Comparison of ENCODE assay signal across 19 mouse cellular contexts in genomic region chr7:128284047-128284446, GRCm38 (mm10). TPM values are rescaled to one million over a fixed set of nuclear protein-coding genes. Genes with fewer than 3 reads are reported as not detected.
DNase-seq lines count a peak whose midpoint lies in the region; ATAC-seq and TF ChIP-seq lines count a peak whose summit lies in the region.
"Had no signal": no experiment of that assay in that cellular context is flagged by ENCODE, and none has a peak within 500 bp of the region (broad histone marks: within the 10 kb centered on the region; RNA-seq: fewer than 3 reads in every experiment).

No protein-coding gene starts in this region.

- 51% methylated on average over 5 of the region's 5 CpGs for WGBS in forebrain, embryonic 11.5 days
- 38% methylated on average over 5 of the region's 5 CpGs for WGBS in forebrain, embryonic 16.5 days
- 47% methylated on average over 5 of the region's 5 CpGs for WGBS in lung, embryonic 14.5 days
- WGBS in limb, embryonic 12.5 days, result 49% methylated on average over 5 of the region's 5 CpGs

- no peaks in the 10 kb centered on the region for H3K36me3 ChIP-seq in forebrain, embryonic 11.5 days (ENCODE audit: control insufficient read depth, insufficient read depth, low read length)
- H3K36me3 ChIP-seq in forebrain, embryonic 16.5 days (ENCODE audit: control insufficient read depth, insufficient read depth), result no peaks in the 10 kb centered on the region
- H3K36me3 ChIP-seq in lung, embryonic 14.5 days (ENCODE audit: insufficient read depth), result peaks cover 51% of the 10 kb centered on the region
- H3K36me3 ChIP-seq in limb, embryonic 12.5 days, result peaks cover 52% of the 10 kb centered on the region

- H3K9ac ChIP-seq in forebrain, embryonic 11.5 days (ENCODE audit: low read length), result no peak overlapping the region
- H3K9ac ChIP-seq in forebrain, embryonic 16.5 days (replicated peaks; ENCODE audit: low read depth, low read length), result no peak overlapping the region
- H3K9ac ChIP-seq in lung, embryonic 14.5 days, result no peak overlapping the region
- H3K9ac ChIP-seq in limb, embryonic 12.5 days (replicated peaks), result no peak overlapping the region
- H3K9ac ChIP-seq: embryonic facial prominence, embryonic 12.5 days; forebrain, embryonic 12.5 days; liver, embryonic 14.5 days had no signal

- no peak overlapping the region for H3K4me2 ChIP-seq in forebrain, embryonic 11.5 days (ENCODE audit: low read depth, low read length, severe bottlenecking)
- no peak overlapping the region for H3K4me2 ChIP-seq in forebrain, embryonic 16.5 days (ENCODE audit: low read length)
- no peak overlapping the region for H3K4me2 ChIP-seq in lung, embryonic 14.5 days
- no peak overlapping the region for H3K4me2 ChIP-seq in limb, embryonic 12.5 days
- H3K4me2 ChIP-seq: embryonic facial prominence, embryonic 12.5 days; forebrain, embryonic 12.5 days had no signal

- no peak for TF ChIP-seq CTCF in lung, embryonic 14.5 days (IDR thresholded peaks at IDR 0.05; ENCODE audit: low read depth)
- no peak for TF ChIP-seq CTCF in left cerebral cortex, adult 2 months (IDR thresholded peaks at IDR 0.05)

- H3K4me3 ChIP-seq in forebrain, embryonic 11.5 days (ENCODE audit: low read depth, low read length), result no peak overlapping the region
- no peak overlapping the region for H3K4me3 ChIP-seq in forebrain, embryonic 16.5 days (replicated peaks; ENCODE audit: low read length)
- no peak overlapping the region for H3K4me3 ChIP-seq in lung, embryonic 14.5 days (ENCODE audit: low read depth, low read length)
- H3K4me3 ChIP-seq in limb, embryonic 12.5 days (replicated peaks), result no peak overlapping the region
- no peak overlapping the region for H3K4me3 ChIP-seq in left cerebral cortex, adult 2 months
- H3K4me3 ChIP-seq: embryonic facial prominence, embryonic 12.5 days; forebrain, embryonic 12.5 days; gastrocnemius, adult 2 months had no signal

- H3K9me3 ChIP-seq in forebrain, embryonic 11.5 days (ENCODE audit: control insufficient read depth, low read length), result no peaks in the 10 kb centered on the region
- no peaks in the 10 kb centered on the region for H3K9me3 ChIP-seq in forebrain, embryonic 16.5 days (ENCODE audit: control insufficient read depth, low read length)
- no peaks in the 10 kb centered on the region for H3K9me3 ChIP-seq in lung, embryonic 14.5 days (ENCODE audit: low read depth, low read length)
- H3K9me3 ChIP-seq in limb, embryonic 12.5 days, result no peaks in the 10 kb centered on the region
- H3K9me3 ChIP-seq: embryonic facial prominence, embryonic 12.5 days; forebrain, embryonic 12.5 days had no signal

- no peak overlapping the region for H3K27ac ChIP-seq in forebrain, embryonic 11.5 days (ENCODE audit: low read depth, low read length)
- H3K27ac ChIP-seq in forebrain, embryonic 16.5 days (ENCODE audit: low read length), result no peak overlapping the region
- no peak overlapping the region; the same call in 1 of the 2 replicates for H3K27ac ChIP-seq in lung, embryonic 14.5 days (ENCODE audit: low read depth)
- peak overlapping the region; percentile 31; the same call in 1 of the 2 replicates for H3K27ac ChIP-seq in limb, embryonic 12.5 days
- no peak overlapping the region for H3K27ac ChIP-seq in left cerebral cortex, adult 2 months
- H3K27ac ChIP-seq: embryonic facial prominence, embryonic 12.5 days; forebrain, embryonic 12.5 days; gastrocnemius, adult 2 months; liver, embryonic 14.5 days had no signal

- intact Hi-C loops in left cerebral cortex, adult 2 months (cut with DNase I), result no loop called here

- H3K27me3 ChIP-seq in forebrain, embryonic 11.5 days (ENCODE audit: control insufficient read depth, insufficient read depth, low read length), result 0 out of 2 replicates have a peak, but pooled peaks cover 2% of the 10 kb centered on the region
- no peaks in the 10 kb centered on the region for H3K27me3 ChIP-seq in forebrain, embryonic 16.5 days (replicated peaks; ENCODE audit: control insufficient read depth, insufficient read depth, low read length)
- H3K27me3 ChIP-seq in lung, embryonic 14.5 days (ENCODE audit: insufficient read depth, low read length), result no peaks in the 10 kb centered on the region
- H3K27me3 ChIP-seq in limb, embryonic 12.5 days, result no peaks in the 10 kb centered on the region
- H3K27me3 ChIP-seq: embryonic facial prominence, embryonic 12.5 days had no signal

- peak; percentile 43 for DNase-seq in forebrain, embryonic 11.5 days (ENCODE audit: low spot score)
- DNase-seq in lung, embryonic 14.5 days, result peak; percentile 39
- no peak for DNase-seq in lung, adult 18-20 months
- peak; percentile 44 for DNase-seq in embryo, embryonic 10.5 days (ENCODE audit: low spot score)
- DNase-seq in left cerebral cortex, adult 2 months (ENCODE audit: extremely low spot score in 1 of 2, low spot score in 2 of 2), result no peak
- DNase-seq: cerebellum, adult 18-20 months; gastrocnemius, adult 2 months; heart, adult 18-20 months; kidney, adult 11 months; layer of hippocampus, postnatal 36 days; right cerebral cortex, postnatal 4 days had no signal

- no peak for ATAC-seq in forebrain, embryonic 11.5 days (replicated peaks; ENCODE audit: low FRiP score)
- no peak for ATAC-seq in forebrain, embryonic 16.5 days
- ATAC-seq in lung, embryonic 14.5 days (ENCODE audit: insufficient read depth), result no peak
- no peak for ATAC-seq in limb, embryonic 12.5 days (ENCODE audit: insufficient number of reproducible peaks, insufficient read depth, low FRiP score, low TSS enrichment, low read depth)
- ATAC-seq in inflammation-experienced regulatory T-cells, adult 6 months, result no peak

- peaks cover 6% of the 10 kb centered on the region; the same call in 1 of the 2 replicates for H3K4me1 ChIP-seq in forebrain, embryonic 11.5 days (replicated peaks; ENCODE audit: control insufficient read depth, insufficient read depth, low read length)
- H3K4me1 ChIP-seq in forebrain, embryonic 16.5 days (replicated peaks; ENCODE audit: control insufficient read depth, insufficient read depth, low read length), result no peaks in the 10 kb centered on the region
- 0 out of 2 replicates have a peak, but pooled peaks cover under 1% of the 10 kb centered on the region for H3K4me1 ChIP-seq in lung, embryonic 14.5 days (ENCODE audit: insufficient read depth)
- H3K4me1 ChIP-seq in limb, embryonic 12.5 days (replicated peaks), result peaks cover 14% of the 10 kb centered on the region
- H3K4me1 ChIP-seq: embryonic facial prominence, embryonic 12.5 days had no signal

RNA-seq across cellular contexts. Expression of gene BC017158, which starts 13.9 kb away (rescaled TPM):
- polyA plus RNA-seq in forebrain, embryonic 11.5 days (2014; fragmentation: Nextera tagmentation; extraction: Ambion mirVana), result 23.8 and 24.9 TPM in 2 replicates
- polyA plus RNA-seq in forebrain, embryonic 16.5 days (2015; fragmentation: Nextera tagmentation; extraction: Ambion mirVana), result 12.5 and 16.4 TPM in 2 replicates
- 38.6 and 40.4 TPM in 2 replicates for polyA plus RNA-seq in lung, embryonic 14.5 days (2014; fragmentation: Nextera tagmentation; extraction: Ambion mirVana)
- polyA plus RNA-seq in limb, embryonic 12.5 days (2016; fragmentation: Nextera tagmentation; extraction: Ambion mirVana), result 22.5 and 28.0 TPM in 2 replicates
- 1 to 10 TPM; 5.4 to 8.6 (median 7.3) TPM for polyA plus RNA-seq in inflammation-experienced regulatory T-cells, adult 6 months (2017; shearing (Covaris generic))
- 10 to 100 TPM; 27.5 to 27.7 TPM for total RNA-seq in left cerebral cortex, adult 2 months (2021)

RNA-seq across cellular contexts. Expression of gene Slc5a2, which starts 18.6 kb away (rescaled TPM):
- 0.35 TPM in 1 of 2 replicates, not detected in the other for polyA plus RNA-seq in forebrain, embryonic 11.5 days (2014; fragmentation: Nextera tagmentation; extraction: Ambion mirVana)
- not detected in 2 replicates for polyA plus RNA-seq in forebrain, embryonic 16.5 days (2015; fragmentation: Nextera tagmentation; extraction: Ambion mirVana)
- polyA plus RNA-seq in lung, embryonic 14.5 days (2014; fragmentation: Nextera tagmentation; extraction: Ambion mirVana), result 0.37 TPM in 1 of 2 replicates, not detected in the other
- not detected in 2 replicates for polyA plus RNA-seq in limb, embryonic 12.5 days (2016; fragmentation: Nextera tagmentation; extraction: Ambion mirVana)
- polyA plus RNA-seq in inflammation-experienced regulatory T-cells, adult 6 months (2017; shearing (Covaris generic)), result not detected
- not detected for total RNA-seq in left cerebral cortex, adult 2 months (2021)
- total RNA-seq: gastrocnemius, adult 2 months; heart, adult 18-20 months; layer of hippocampus, postnatal 36 days; megakaryocyte, adult 5-6 weeks had no signal
- polyA plus RNA-seq: forebrain, embryonic 12.5 days; large intestine, adult 2 months had no signal

RNA-seq across cellular contexts. Expression of gene Tgfb1i1, which starts 37.4 kb away (rescaled TPM):
- polyA plus RNA-seq in forebrain, embryonic 11.5 days (2014; fragmentation: Nextera tagmentation; extraction: Ambion mirVana), result 34.1 and 35.5 TPM in 2 replicates
- 15.0 and 16.8 TPM in 2 replicates for polyA plus RNA-seq in forebrain, embryonic 16.5 days (2015; fragmentation: Nextera tagmentation; extraction: Ambion mirVana)
- 141 and 150 TPM in 2 replicates for polyA plus RNA-seq in lung, embryonic 14.5 days (2014; fragmentation: Nextera tagmentation; extraction: Ambion mirVana)
- 22.3 and 27.7 TPM in 2 replicates for polyA plus RNA-seq in limb, embryonic 12.5 days (2016; fragmentation: Nextera tagmentation; extraction: Ambion mirVana)
- polyA plus RNA-seq in inflammation-experienced regulatory T-cells, adult 6 months (2017; shearing (Covaris generic)), result 1 to 10 TPM in 1 of 3 experiments, under 1 TPM in 1, not detected in 1; 0.26 to 1.0 TPM
- total RNA-seq in left cerebral cortex, adult 2 months (2021), result 10 to 100 TPM; 18.9 to 22.2 TPM

RNA-seq across cellular contexts. Expression of gene 9130023H24Rik, which starts 46.2 kb away (rescaled TPM):
- polyA plus RNA-seq in forebrain, embryonic 11.5 days (2014; fragmentation: Nextera tagmentation; extraction: Ambion mirVana), result 13.2 and 13.3 TPM in 2 replicates
- polyA plus RNA-seq in forebrain, embryonic 16.5 days (2015; fragmentation: Nextera tagmentation; extraction: Ambion mirVana), result 9.1 and 9.9 TPM in 2 replicates
- polyA plus RNA-seq in lung, embryonic 14.5 days (2014; fragmentation: Nextera tagmentation; extraction: Ambion mirVana), result 8.2 and 10.5 TPM in 2 replicates
- polyA plus RNA-seq in limb, embryonic 12.5 days (2016; fragmentation: Nextera tagmentation; extraction: Ambion mirVana), result 9.9 and 10.1 TPM in 2 replicates
- polyA plus RNA-seq in inflammation-experienced regulatory T-cells, adult 6 months (2017; shearing (Covaris generic)), result 1 to 10 TPM; 2.6 to 4.9 (median 2.8) TPM
- 1 to 10 TPM; 3.3 to 4.2 TPM for total RNA-seq in left cerebral cortex, adult 2 months (2021)

RNA-seq across cellular contexts. Expression of gene Armc5, which starts 46.9 kb away (rescaled TPM):
- polyA plus RNA-seq in forebrain, embryonic 11.5 days (2014; fragmentation: Nextera tagmentation; extraction: Ambion mirVana), result 11.8 and 13.3 TPM in 2 replicates
- polyA plus RNA-seq in forebrain, embryonic 16.5 days (2015; fragmentation: Nextera tagmentation; extraction: Ambion mirVana), result 10.4 and 11.2 TPM in 2 replicates
- polyA plus RNA-seq in lung, embryonic 14.5 days (2014; fragmentation: Nextera tagmentation; extraction: Ambion mirVana), result 19.2 and 22.0 TPM in 2 replicates
- polyA plus RNA-seq in limb, embryonic 12.5 days (2016; fragmentation: Nextera tagmentation; extraction: Ambion mirVana), result 16.2 and 17.9 TPM in 2 replicates
- polyA plus RNA-seq in inflammation-experienced regulatory T-cells, adult 6 months (2017; shearing (Covaris generic)), result 1 to 10 TPM; 4.9 to 5.6 (median 5.5) TPM
- total RNA-seq in left cerebral cortex, adult 2 months (2021), result 10 to 100 TPM; 12.3 to 13.6 TPM

Comparison
In these comparisons a context has a peak if more than half of its experiments do, and no peak if none do; other contexts are left out.
1. DNase-seq: peak in forebrain, embryonic 11.5 days (single experiment), lung, embryonic 14.5 days (single experiment) and embryo, embryonic 10.5 days (single experiment); none in lung, adult 18-20 months (0 of 2) and left cerebral cortex, adult 2 months (0 of 2).